Mouse (Mus musculus): ENCODE data around the gene Kdm2a. TPM values are rescaled to one million over a fixed set of nuclear protein-coding genes. Genes with fewer than 3 reads are reported as not detected.

Gene Kdm2a
- total and polyA plus RNA-seq, 3 experiments, result 20.3 to 55.9 TPM; not detected in 1

- TF ChIP-seq TAL1 (IDR thresholded peaks at IDR 0.05; ENCODE audit: low read length), result no peak
- TF ChIP-seq MXI1 (IDR thresholded peaks at IDR 0.05; ENCODE audit: low read depth, low read length), result peak; percentile 89
- no peak for TF ChIP-seq ZMIZ1 (IDR thresholded peaks at IDR 0.05; ENCODE audit: low read depth, low read length)
These were observed 115.1 kb downstream of the Kdm2a start, which contains the start of gene Ankrd13d (continued) for GRCm38 (mm10) chr19:4282898-4283553.

GRCm38 (mm10) chr19:4280425-4280824 lies 117.7 kb downstream of the Kdm2a start:
- TF ChIP-seq POLR2A (IDR thresholded peaks at IDR 0.05; ENCODE audit: control insufficient read depth in 1 of 2, insufficient read depth in 1 of 2, low read depth in 1 of 2, low read length in 2 of 2, poor library complexity in 1 of 2) (no peak), NRF1 (IDR thresholded peaks at IDR 0.05; ENCODE audit: insufficient read depth, low read depth, low read length, poor library complexity, severe bottlenecking) (no peak), UBTF (IDR thresholded peaks at IDR 0.05; ENCODE audit: borderline replicate concordance, insufficient read depth, low read depth, low read length) (no peak), USF2 (IDR thresholded peaks at IDR 0.05; ENCODE audit: borderline replicate concordance in 1 of 2, insufficient read depth in 1 of 2, low read depth in 1 of 2, low read length in 2 of 2) (no peak), EP300 (IDR thresholded peaks at IDR 0.05; ENCODE audit: low read depth in 1 of 2, low read length in 2 of 2) (no peak), BHLHE40 (IDR thresholded peaks at IDR 0.05; ENCODE audit: borderline replicate concordance, low read depth, low read length) (no peak), MXI1 (IDR thresholded peaks at IDR 0.05; ENCODE audit: low read depth, low read length) (no peak)
- Histone ChIP-seq H3K9me3 (replicated peaks; ENCODE audit: insufficient read depth, low read length) (no peaks in the 10 kb centered on the region), H3K4me3 (ENCODE audit: control insufficient read depth in 1 of 2, insufficient read depth in 1 of 2, low read depth in 2 of 2, low read length in 2 of 2) (no peak overlapping the region), H3K27ac (ENCODE audit: control insufficient read depth, low read depth, low read length) (no peak overlapping the region), H3K36me3 (ENCODE audit: control insufficient read depth in 1 of 2, insufficient read depth in 2 of 2, low read length in 2 of 2) (no peaks in the 10 kb centered on the region), H3K79me2 (ENCODE audit: control insufficient read depth, insufficient read depth, low read length, poor library complexity) (no peaks in the 10 kb centered on the region), H3K9ac (ENCODE audit: control insufficient read depth, low read depth, low read length, poor library complexity, severe bottlenecking) (no peak overlapping the region), H3K4me1 (ENCODE audit: control insufficient read depth in 1 of 2, insufficient read depth in 2 of 2, low read length in 2 of 2) (peaks cover 0 to 4% of the 10 kb centered on the region in 2 experiments; a peak in 2 of 4 replicates), H3K27me3 (ENCODE audit: control insufficient read depth in 1 of 2, insufficient read depth in 2 of 2, low read length in 2 of 2) (no peaks in the 10 kb centered on the region)
- DNase-seq (ENCODE audit: low read depth, low spot score), result no peak

GRCm38 (mm10) chr19:4279487-4279886 lies 118.6 kb downstream of the Kdm2a start:
- Histone ChIP-seq H3K79me2 (ENCODE audit: control insufficient read depth, insufficient read depth, low read length, poor library complexity) (no peaks in the 10 kb centered on the region), H3K9ac (ENCODE audit: control insufficient read depth, low read depth, low read length, poor library complexity, severe bottlenecking) (no peak overlapping the region), H3K9me3 (replicated peaks; ENCODE audit: insufficient read depth, low read length) (no peaks in the 10 kb centered on the region), H3K36me3 (ENCODE audit: control insufficient read depth in 1 of 2, insufficient read depth in 2 of 2, low read length in 2 of 2) (no peaks in the 10 kb centered on the region), H3K27me3 (ENCODE audit: control insufficient read depth in 1 of 2, insufficient read depth in 2 of 2, low read length in 2 of 2) (no peaks in the 10 kb centered on the region), H3K4me1 (ENCODE audit: control insufficient read depth in 1 of 2, insufficient read depth in 2 of 2, low read length in 2 of 2) (peaks cover 0 to 4% of the 10 kb centered on the region in 2 experiments; a peak in 2 of 4 replicates), H3K27ac (ENCODE audit: control insufficient read depth, low read depth, low read length) (no peak overlapping the region), H3K4me3 (ENCODE audit: control insufficient read depth in 1 of 2, insufficient read depth in 1 of 2, low read depth in 2 of 2, low read length in 2 of 2) (no peak overlapping the region)
- no peak for TF ChIP-seq MYB (IDR thresholded peaks at IDR 0.05; ENCODE audit: low read depth, low read length)
- TF ChIP-seq GABPA (IDR thresholded peaks at IDR 0.05; ENCODE audit: low read depth, low read length), result no peak
- TF ChIP-seq POLR2AphosphoS2 (IDR thresholded peaks at IDR 0.05; ENCODE audit: low read length), result no peak
- TF ChIP-seq ZKSCAN1 (IDR thresholded peaks at IDR 0.05; ENCODE audit: low read depth, low read length), result no peak
- TF ChIP-seq RCOR1 (IDR thresholded peaks at IDR 0.05; ENCODE audit: low read depth, low read length), result no peak
- TF ChIP-seq CHD2 (IDR thresholded peaks at IDR 0.05; ENCODE audit: low read length), result no peak
- no peak for TF ChIP-seq GATA1 (IDR thresholded peaks at IDR 0.05; ENCODE audit: low read depth, low read length)
- peak; percentile 22 for TF ChIP-seq RAD21 (IDR thresholded peaks at IDR 0.05; ENCODE audit: low read depth, low read length)
- TF ChIP-seq EP300 (IDR thresholded peaks at IDR 0.05; ENCODE audit: low read depth in 1 of 2, low read length in 2 of 2), result no peak
- TF ChIP-seq CTCF (IDR thresholded peaks at IDR 0.05 in 2 of 3, conservative IDR thresholded peaks at IDR 0.05 in 1 of 3; ENCODE audit: control insufficient read depth in 1 of 3, insufficient read depth in 1 of 3, low read depth in 2 of 3, low read length in 3 of 3, poor library complexity in 1 of 3, severe bottlenecking in 1 of 3), result peak; percentile 47 to 52 (median 51)
- TF ChIP-seq POLR2AphosphoS5 (IDR thresholded peaks at IDR 0.05; ENCODE audit: borderline replicate concordance, low read depth, low read length), result no peak
- TF ChIP-seq POLR2A (IDR thresholded peaks at IDR 0.05; ENCODE audit: control insufficient read depth in 1 of 2, insufficient read depth in 1 of 2, low read depth in 1 of 2, low read length in 2 of 2, poor library complexity in 1 of 2), result no peak
- no peak for TF ChIP-seq TBP (IDR thresholded peaks at IDR 0.05; ENCODE audit: low read depth, low read length)
- TF ChIP-seq ZMIZ1 (IDR thresholded peaks at IDR 0.05; ENCODE audit: low read depth, low read length), result no peak
- no peak for TF ChIP-seq MYC (IDR thresholded peaks at IDR 0.05; ENCODE audit: low read depth, low read length)
- TF ChIP-seq ETS1 (IDR thresholded peaks at IDR 0.05; ENCODE audit: low read depth, low read length), result no peak
- TF ChIP-seq SMC3 (IDR thresholded peaks at IDR 0.05; ENCODE audit: low read depth, low read length), result peak; percentile 28; the same call in 1 of the 2 replicates
- TF ChIP-seq E2F4 (IDR thresholded peaks at IDR 0.05; ENCODE audit: borderline replicate concordance, low read depth, low read length), result no peak
- TF ChIP-seq KAT2A (conservative IDR thresholded peaks at IDR 0.05; ENCODE audit: low read depth, low read length), result no peak
- TF ChIP-seq ZNF384 (IDR thresholded peaks at IDR 0.05; ENCODE audit: low read depth, low read length), result no peak
- TF ChIP-seq BHLHE40 (IDR thresholded peaks at IDR 0.05; ENCODE audit: borderline replicate concordance, low read depth, low read length), result no peak
- no peak for TF ChIP-seq NELFE (IDR thresholded peaks at IDR 0.05; ENCODE audit: low read depth, low read length)
- peak; percentile 61 for DNase-seq (ENCODE audit: low read depth, low spot score)

All from MEL (cell line).